17 mouse cellular contexts compared by ENCODE assay signal in the genomic region with DNA sequence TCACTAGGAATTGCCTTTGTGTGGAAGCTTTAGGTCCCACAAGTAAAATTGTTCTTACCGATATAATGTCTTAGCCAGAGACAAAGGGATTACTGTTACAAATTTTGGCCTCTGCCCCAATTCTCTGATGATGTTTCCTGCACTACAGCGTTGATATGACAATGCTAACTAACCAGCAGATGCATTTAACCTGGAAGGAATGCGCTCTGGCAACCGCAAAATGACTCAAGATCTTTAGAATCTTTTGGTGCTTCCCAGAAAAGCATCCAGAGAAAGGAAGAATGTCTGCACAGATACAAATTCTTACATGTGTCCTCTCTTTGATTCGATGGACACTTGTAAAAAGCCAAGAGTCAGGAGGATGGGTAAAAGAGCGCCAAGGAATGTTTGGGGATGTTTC.
"Had no signal": no experiment of that assay in that cellular context is flagged by ENCODE, and none has a peak within 500 bp of the region (broad histone marks: within the 10 kb centered on the region; RNA-seq: fewer than 3 reads in every experiment).

No protein-coding gene starts in this region.

- H3K4me1 ChIP-seq: kidney, embryonic 15.5 days; liver, embryonic 13.5 days; lung, embryonic 15.5 days; megakaryocyte, embryonic 14.5 days; midbrain, embryonic 15.5 days had no signal

- H3K9me3 ChIP-seq: kidney, embryonic 15.5 days; liver, embryonic 13.5 days; lung, embryonic 15.5 days; midbrain, embryonic 15.5 days; neural tube, embryonic 13.5 days had no signal

- H3K4me2 ChIP-seq: kidney, embryonic 15.5 days; liver, embryonic 13.5 days; lung, embryonic 15.5 days; midbrain, embryonic 11.5 days; midbrain, embryonic 15.5 days; neural tube, embryonic 13.5 days had no signal

- H3K36me3 ChIP-seq: kidney, embryonic 15.5 days; liver, embryonic 13.5 days; lung, embryonic 15.5 days; midbrain, embryonic 15.5 days; neural tube, embryonic 13.5 days had no signal

- ATAC-seq: liver, postnatal 0 days; midbrain, embryonic 15.5 days had no signal

- H3K27me3 ChIP-seq: kidney, embryonic 15.5 days; liver, embryonic 13.5 days; midbrain, embryonic 15.5 days; neural tube, embryonic 13.5 days had no signal

- H3K27ac ChIP-seq: kidney, embryonic 15.5 days; left cerebral cortex, adult 2 months; liver, embryonic 13.5 days; lung, embryonic 15.5 days; macrophage; midbrain, embryonic 15.5 days; neural tube, embryonic 13.5 days had no signal

- DNase-seq: kidney, adult 2 months; kidney, postnatal 14 days; liver; liver, embryonic 13.5 days; liver, postnatal 0 days; lung, postnatal 14 days; right cerebral cortex, postnatal 25 days; thymus, adult 18-20 months; thymus, postnatal 25 days had no signal

- H3K4me3 ChIP-seq: kidney, embryonic 15.5 days; left cerebral cortex, adult 2 months; liver, embryonic 13.5 days; lung, embryonic 15.5 days; megakaryocyte, embryonic 14.5 days; midbrain, embryonic 15.5 days; neural tube, embryonic 13.5 days had no signal

- H3K9ac ChIP-seq: kidney, embryonic 15.5 days; liver, embryonic 13.5 days; liver, postnatal 0 days; lung, embryonic 15.5 days; midbrain, embryonic 15.5 days; neural tube, embryonic 13.5 days had no signal
